Mouse (Mus musculus): Measurements from ENCODE around the gene Synj2.

- no peak for TF ChIP-seq CTCF (IDR thresholded peaks at IDR 0.05; ENCODE audit: low read depth, low read length)
- no peak for TF ChIP-seq TAL1 (conservative IDR thresholded peaks at IDR 0.05; ENCODE audit: low read depth, low read length)
- no peak for TF ChIP-seq GATA1 (IDR thresholded peaks at IDR 0.05; ENCODE audit: borderline replicate concordance, low read length)
Measured at GRCm38 (mm10) chr17:6066021-6066420, 124.9 kb downstream of the Synj2 start.
